8 mouse cellular contexts compared by ENCODE assay signal in the genomic region with DNA sequence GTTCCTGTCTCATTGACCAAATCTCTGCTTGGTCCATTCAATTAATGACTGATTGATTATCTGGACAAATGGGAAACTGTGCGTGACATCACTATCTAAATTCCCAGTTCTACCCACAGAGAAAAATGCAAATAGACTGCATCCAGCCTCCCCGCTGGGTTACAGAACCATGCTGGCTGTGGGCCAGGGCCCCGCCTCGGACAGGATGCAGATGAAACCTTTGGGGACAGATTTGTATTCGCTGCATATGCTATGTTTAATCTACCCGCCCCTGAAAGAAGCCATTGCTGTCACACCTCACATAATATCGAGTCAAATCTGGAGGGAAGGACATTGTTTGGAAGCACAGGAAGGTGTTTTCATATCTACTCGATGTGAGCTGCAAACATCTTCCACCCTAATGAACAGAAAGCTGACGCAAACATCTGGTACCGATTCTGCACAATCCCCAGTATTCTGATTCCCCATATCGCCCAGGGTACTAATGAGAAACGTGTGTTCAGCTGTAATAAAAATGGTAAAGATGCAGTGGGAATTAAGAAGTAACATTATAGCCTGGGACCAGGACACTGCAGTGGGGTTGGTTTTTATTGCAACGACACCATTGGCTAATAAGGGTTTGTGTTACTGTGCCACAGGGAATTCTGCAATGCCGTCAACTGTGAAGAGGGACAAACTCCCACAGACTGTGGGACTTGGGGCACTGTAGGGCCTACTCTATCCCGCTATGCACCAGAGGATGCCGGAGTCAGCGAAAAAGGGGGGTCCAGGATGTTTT.
DNase-seq lines count a peak whose midpoint lies in the region; ATAC-seq and TF ChIP-seq lines count a peak whose summit lies in the region.

No protein-coding gene starts in this region.

- WGBS in heart, postnatal 0 days: 65% methylated on average over 17 of the region's 17 CpGs
- 15% methylated on average over 17 of the region's 17 CpGs for WGBS in limb, embryonic 15.5 days

- peaks cover 29% of the 10 kb centered on the region for H3K4me1 ChIP-seq in heart, postnatal 0 days (ENCODE audit: control insufficient read depth, insufficient read depth)
- peaks cover 67% of the 10 kb centered on the region for H3K4me1 ChIP-seq in limb, embryonic 15.5 days

- H3K4me2 ChIP-seq in heart, postnatal 0 days (ENCODE audit: low read depth, low read length): no peak overlapping the region
- peak overlapping the region; percentile 5 for H3K4me2 ChIP-seq in limb, embryonic 15.5 days

- no peak for TF ChIP-seq CTCF in heart, postnatal 0 days (IDR thresholded peaks at IDR 0.05; ENCODE audit: low read depth)

- no peaks in the 10 kb centered on the region for H3K27me3 ChIP-seq in heart, postnatal 0 days (ENCODE audit: control insufficient read depth, insufficient read depth, low read length)
- H3K27me3 ChIP-seq in limb, embryonic 15.5 days: no peaks in the 10 kb centered on the region

- H3K4me3 ChIP-seq in heart, postnatal 0 days (ENCODE audit: low read depth, low read length): no peak overlapping the region
- no peak overlapping the region for H3K4me3 ChIP-seq in limb, embryonic 15.5 days

- H3K27ac ChIP-seq in heart, postnatal 0 days (ENCODE audit: low read depth): no peak overlapping the region
- peak overlapping the region; percentile 47 for H3K27ac ChIP-seq in limb, embryonic 15.5 days

- no peak for TF ChIP-seq EP300 in heart, postnatal 0 days (IDR thresholded peaks at IDR 0.05; ENCODE audit: low read depth)

- no peaks in the 10 kb centered on the region for H3K36me3 ChIP-seq in heart, postnatal 0 days (replicated peaks; ENCODE audit: control insufficient read depth, insufficient read depth, low read length)
- no peaks in the 10 kb centered on the region for H3K36me3 ChIP-seq in limb, embryonic 15.5 days

- peak; percentile 39 for DNase-seq in heart, adult 8-10 months (ENCODE audit: low spot score)
- DNase-seq in heart, postnatal 25 days (ENCODE audit: low spot score): no peak
- DNase-seq in adrenal gland, postnatal 36 days: peak; percentile 73 to 85
- peak; percentile 19 for DNase-seq in heart, postnatal 0 days (ENCODE audit: low spot score)
- no peak for DNase-seq in spleen, adult 12 weeks (ENCODE audit: low spot score)
- DNase-seq in layer of hippocampus, postnatal 36 days: no peak
- no peak for DNase-seq in thymus, postnatal 10 days (ENCODE audit: low spot score in 2 of 2)

- ATAC-seq in heart, postnatal 0 days (ENCODE audit: insufficient read depth, low read depth): no peak
- ATAC-seq in limb, embryonic 15.5 days (ENCODE audit: insufficient number of reproducible peaks, low FRiP score, low TSS enrichment, low read depth): peak; percentile 62

- intact Hi-C loops in heart, postnatal 25 days (cut with DNase I): no loop called here

- H3K9me3 ChIP-seq in heart, postnatal 0 days (replicated peaks; ENCODE audit: control insufficient read depth, low read length): no peaks in the 10 kb centered on the region
- no peaks in the 10 kb centered on the region for H3K9me3 ChIP-seq in limb, embryonic 15.5 days

- H3K9ac ChIP-seq in heart, postnatal 0 days (replicated peaks; ENCODE audit: low read depth, low read length): no peak overlapping the region
- H3K9ac ChIP-seq in limb, embryonic 15.5 days: no peak overlapping the region

Comparison
In these comparisons a context has a peak if more than half of its experiments do, and no peak if none do; other contexts are left out.
1. DNase-seq: peak in heart, adult 8-10 months (single experiment), adrenal gland, postnatal 36 days (2 of 2) and heart, postnatal 0 days (single experiment); none in heart, postnatal 25 days (single experiment), spleen, adult 12 weeks (single experiment), layer of hippocampus, postnatal 36 days (0 of 2) and thymus, postnatal 10 days (0 of 2).